Mouse (Mus musculus): ENCODE results near the gene Chrnd.

The Chrnd gene

DNA sequence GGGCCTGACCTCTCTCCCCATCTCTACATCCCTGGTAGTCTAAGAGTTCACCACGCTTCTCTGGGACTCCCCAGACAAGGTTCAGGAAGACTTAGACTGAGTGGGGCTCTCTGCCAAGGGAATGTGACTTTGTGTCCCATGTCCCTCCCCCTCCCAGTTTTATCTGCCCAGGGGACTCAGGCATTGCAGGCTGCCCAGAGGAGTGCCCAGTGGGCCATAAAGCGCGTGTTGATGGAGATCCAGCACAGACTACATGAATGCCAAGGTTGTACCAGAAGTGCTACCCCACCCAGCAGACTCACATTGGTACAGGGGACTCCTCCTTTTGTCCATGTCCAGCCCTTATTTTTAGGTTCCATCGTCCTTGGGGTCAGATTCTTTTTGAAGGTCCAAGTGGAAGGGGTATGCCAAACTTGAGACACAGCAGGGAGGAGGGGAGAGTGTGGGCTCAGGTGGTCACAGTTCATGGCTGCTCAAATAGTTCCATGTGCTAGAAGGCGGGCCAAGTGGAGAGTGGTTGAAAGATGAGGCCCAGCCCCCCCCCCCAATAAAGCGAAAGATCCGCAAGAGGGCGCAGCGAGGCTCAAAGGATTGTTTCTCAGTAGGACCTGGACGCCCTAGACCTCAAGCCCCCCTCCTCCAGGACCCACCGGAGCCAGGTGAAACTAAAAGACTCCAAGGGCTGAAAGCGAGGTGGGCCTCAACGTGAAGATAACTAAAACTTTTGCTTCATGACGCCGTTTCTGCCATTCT, 6.2 kb upstream of the Chrnd start:
- no peak for DNase-seq (ENCODE audit: low read depth in 1 of 2, low spot score in 2 of 2)

DNA sequence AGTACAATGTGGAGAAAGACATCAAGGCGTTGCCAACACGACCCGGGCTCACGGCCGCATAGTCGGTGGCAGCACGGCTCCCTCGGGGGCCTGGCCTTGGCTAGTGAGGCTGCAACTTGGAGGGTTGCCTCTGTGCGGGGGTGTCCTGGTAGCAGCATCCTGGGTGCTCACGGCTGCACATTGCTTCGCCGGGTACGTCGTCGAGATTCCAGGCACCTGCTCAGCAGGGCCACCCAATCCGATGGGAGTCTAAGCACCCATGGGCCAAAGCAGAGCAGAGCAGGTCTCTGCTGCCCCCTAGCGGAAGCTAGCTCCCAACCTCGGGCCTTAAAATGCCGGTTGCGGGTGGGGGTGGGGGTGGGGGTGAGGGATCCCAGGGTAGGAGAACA, 5.7 kb upstream of the Chrnd start:
- DNase-seq (ENCODE audit: low read depth in 1 of 2, low spot score in 2 of 2): peak in 1 of 2 experiments; percentile 44

DNA sequence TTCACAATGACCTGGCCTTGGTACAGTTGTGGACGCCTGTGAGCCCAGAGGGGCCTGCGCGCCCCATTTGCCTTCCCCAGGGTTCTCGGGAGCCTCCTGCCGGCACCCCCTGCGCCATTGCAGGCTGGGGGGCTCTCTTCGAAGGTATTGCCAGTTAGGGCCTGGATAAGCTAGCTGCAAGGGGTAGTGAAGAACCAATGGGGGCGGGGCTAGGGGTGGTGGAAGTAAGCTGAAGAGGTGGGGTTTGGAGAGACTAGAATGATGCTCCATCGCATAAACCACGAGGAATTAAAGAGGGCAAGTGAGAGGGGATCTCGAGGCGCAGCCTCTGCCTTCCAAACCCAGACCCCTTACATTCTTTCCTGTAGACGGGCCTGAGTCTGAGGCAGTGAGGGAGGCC, 4.9 kb upstream of the Chrnd start:
- DNase-seq (ENCODE audit: low read depth in 1 of 2, low spot score in 2 of 2): no peak

DNA sequence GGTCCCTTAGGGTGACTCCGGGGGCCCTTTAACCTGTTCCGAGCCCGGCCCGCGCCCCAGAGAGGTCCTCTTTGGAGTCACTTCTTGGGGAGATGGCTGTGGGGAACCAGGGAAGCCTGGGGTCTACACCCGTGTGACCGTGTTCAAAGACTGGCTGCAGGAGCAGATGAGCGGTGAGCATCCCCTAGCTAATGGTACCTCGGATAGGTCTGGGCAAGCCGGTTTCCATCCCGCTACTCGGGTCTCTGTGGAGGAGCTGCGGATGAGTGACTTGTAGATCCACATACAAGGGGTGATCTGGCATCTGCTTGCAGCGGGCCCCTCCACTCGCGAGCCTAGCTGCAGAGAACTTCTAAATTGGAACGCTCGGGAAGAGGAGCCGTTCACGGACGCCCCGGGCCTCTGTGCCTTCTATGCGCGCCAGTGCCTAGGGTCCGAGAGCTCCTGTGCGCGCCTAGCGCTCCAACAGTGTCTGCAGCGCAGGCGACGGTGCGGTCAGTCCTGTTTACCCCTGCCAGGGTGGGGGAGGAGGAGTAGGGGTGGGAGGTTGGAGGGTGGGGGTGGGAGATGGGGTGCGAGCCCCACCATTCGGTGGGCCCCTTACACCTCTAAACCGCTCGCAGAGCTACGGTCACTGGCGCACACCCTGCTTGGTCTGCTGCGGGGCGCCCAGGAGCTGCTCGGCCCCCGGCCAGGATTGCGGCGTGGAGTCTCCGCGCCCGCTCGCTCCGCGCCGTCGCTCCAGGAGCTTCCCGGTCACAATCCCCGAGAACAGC, 4.0 kb upstream of the Chrnd start:
- no peak for DNase-seq (ENCODE audit: low read depth in 1 of 2, low spot score in 2 of 2)

DNA sequence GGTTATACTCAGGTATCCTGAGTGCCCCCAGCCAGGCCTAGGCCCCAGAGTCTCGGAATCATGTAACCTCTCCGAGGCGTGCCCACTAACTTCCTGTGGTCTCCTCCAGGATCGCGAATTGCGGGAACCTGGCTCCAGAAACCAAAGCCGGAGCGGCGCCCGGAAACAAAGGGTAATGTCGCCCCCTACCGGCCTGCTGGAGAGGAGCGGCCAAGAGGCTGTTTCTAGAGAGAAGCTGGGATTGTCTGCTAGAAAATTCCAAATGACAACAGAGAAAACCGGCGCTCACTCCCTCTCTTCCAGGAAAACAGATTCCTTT, 3.4 kb upstream of the Chrnd start:
- peak in 1 of 2 experiments; percentile 31 for DNase-seq (ENCODE audit: low read depth in 1 of 2, low spot score in 2 of 2)

DNA sequence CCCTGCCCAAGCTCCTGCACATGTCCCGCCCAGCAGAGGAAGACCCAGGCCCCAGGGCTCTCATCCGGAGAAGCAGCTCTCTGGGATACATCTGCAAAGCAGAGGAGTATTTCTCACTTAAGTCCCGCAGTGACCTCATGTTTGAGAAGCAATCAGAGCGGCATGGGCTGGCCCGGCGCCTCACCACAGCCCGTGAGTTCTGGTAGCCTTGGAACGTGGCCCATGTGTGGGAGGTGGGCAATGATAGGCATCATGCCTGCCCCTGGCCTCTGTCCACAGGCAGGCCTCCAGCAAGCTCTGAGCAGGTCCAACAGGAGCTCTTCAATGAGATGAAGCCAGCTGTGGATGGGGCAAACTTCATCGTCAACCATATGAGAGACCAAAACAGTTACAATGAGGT, 6.9 kb downstream of the Chrnd start:
- DNase-seq (ENCODE audit: low read depth in 1 of 2, low spot score in 2 of 2): no peak

DNA sequence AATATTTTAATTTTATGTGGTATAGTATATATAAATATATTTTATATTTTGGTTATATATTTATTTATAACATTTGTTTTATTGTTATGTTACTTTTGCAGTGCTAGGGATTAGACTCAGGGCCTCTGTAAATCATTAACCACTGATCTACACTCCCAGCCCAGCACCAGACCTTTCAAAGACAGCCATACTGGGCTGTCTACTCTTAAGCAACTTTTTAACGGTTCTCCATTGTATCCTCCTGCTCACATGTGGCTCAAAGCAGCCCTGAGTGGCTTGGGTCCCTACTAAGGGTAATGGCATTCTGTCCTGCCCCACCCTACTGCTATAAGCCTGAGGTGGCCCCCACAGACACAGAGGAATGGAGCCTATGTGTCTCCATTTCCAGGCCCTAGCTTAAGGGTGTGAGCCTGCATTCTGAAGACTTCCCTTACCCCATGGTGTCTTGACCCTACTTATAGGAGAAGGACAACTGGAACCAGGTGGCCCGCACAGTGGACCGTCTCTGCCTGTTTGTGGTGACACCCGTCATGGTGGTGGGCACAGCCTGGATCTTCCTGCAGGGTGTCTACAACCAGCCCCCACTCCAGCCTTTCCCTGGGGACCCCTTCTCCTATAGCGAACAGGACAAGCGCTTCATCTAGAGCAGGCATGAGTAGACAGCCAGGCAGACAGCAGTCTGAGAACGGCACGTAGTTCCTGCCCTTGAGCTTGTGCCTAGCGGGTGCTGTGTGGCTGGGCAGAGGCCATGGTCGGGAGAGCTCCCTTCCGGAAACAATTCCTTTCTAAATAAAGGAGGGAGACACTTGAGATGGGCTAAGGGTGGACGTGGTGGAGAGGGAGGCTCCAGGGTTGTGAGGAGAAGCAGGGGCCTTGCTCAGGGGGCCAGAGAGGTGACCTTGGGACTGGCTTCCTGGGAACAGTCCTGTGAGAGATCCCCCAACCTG, 8.0 kb downstream of the Chrnd start:
- no peak for DNase-seq (ENCODE audit: low read depth in 1 of 2, low spot score in 2 of 2)

DNA sequence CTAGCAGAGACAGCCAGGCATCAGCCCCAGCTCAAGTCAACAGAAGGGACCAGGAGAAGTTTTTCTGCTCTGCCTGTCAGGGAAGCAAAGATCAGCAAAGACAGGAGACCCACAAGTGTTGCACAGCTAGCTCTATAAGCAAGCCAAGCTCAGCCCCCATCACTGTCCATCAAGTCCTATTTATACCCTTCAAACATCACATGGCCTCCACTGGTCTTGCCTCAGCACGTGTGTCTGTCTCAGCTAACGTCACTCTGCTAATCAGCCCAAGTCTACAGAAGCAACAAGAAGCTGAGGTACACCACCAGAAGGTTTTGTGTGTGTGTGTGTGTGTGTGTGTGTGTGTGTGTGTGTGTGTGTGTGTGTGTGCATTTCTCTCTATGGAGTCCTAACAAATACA, 10.4 kb downstream of the Chrnd start:
- DNase-seq (ENCODE audit: low read depth in 1 of 2, low spot score in 2 of 2): no peak

DNA sequence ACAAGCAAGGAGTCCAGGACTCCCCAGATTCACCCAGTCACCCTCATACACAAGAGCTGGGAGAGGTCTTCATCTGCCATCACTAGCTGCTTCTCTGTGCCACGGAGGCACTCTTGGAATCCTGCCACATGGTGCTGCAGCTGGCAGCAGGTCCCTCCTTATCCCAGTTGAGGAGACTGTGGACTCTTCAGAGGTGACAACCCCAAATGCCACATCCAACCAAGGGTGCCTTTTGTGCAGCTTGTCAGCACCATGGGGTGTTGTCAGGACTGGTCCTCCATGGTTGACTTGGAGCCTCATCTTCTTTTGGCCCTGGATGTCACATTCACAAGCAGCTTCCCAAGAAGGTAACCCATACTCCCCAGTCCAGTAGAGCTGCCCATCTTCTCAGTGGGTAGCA, 11.4 kb downstream of the Chrnd start:
- no peak for DNase-seq (ENCODE audit: low read depth in 1 of 2, low spot score in 2 of 2)

DNA sequence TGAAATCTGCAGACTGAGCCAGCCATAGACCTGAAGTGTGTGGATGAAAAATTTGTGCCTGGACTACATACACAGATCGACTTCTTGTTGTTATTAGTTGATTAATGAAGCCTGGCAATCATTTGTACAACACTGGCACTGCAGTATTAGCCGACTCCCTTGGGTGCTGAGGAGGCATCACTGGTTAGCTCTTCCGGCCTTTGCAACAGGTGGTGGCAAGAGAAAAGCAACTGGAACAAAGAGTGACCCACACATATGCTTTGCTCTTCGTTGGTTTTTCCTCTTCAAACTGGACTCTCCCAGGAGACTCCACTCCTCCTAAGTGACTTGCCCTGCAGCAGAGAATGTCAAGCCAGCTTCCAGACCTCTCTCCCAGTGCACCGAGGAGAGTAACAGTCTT, 13.4 kb downstream of the Chrnd start:
- DNase-seq (ENCODE audit: low read depth in 1 of 2, low spot score in 2 of 2): no peak

DNA sequence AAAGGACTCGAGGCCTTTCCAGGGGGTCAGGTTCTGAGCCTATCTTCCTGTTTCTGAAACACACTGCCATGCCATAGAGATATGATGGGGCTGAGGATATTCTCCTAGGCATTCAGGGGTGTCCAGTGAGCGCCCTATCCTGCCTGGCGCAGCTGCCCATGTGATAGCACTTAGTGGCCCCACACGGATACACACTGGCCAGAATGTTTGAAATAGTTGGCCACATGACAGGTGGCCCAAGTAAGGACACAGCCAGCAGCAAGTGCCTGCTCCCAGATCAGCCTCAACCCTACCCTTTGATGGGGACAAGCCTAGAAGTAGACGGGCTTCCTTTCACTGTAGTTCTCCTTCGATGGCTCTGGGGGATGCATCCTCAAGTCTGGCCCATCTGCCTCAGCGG, 14.1 kb downstream of the Chrnd start, which contains the start of gene Chrng:
Chrng (plus strand) TSS at position 193 of the 400 bp plus-strand sequence.
- DNase-seq (ENCODE audit: low read depth in 1 of 2, low spot score in 2 of 2): no peak

DNA sequence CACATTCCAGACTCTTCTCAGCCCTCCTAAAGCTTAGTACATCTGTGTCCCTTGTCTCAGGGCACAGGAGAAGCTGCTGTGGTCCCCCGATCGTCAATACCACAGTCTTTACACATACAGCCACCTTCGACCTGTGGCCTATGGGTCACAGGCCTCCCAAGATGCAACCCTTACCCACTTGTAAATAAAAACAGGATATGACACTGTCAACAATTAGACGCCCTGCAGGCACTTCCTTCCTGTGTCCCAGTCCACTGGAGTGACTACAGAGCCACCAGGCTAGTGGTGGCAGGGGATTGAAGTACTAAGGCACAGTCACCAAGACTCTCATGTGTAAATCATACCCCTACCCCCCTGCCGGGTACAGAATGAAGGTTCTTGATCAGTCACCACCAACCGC, 14.6 kb downstream of the Chrnd start:
- DNase-seq (ENCODE audit: low read depth in 1 of 2, low spot score in 2 of 2): no peak

DNA sequence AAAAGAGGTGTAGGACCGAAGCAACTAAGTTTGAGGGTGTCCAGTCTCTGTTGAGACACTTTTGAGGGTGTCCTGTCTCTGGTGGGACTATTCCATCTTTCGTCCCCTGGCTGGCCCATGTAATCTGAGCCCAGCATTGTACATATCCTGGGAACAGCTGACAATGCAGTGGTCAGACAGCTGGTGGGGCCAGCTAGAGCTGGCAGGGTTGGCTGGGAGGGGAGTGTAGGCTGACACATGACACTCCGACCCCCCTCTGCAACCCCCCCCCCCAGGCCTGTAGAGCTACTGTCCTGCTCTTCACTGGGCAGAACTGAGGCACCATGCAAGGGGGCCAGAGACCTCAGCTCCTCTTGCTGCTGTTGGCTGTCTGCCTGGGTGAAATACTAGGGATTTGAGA, 15.1 kb downstream of the Chrnd start:
- no peak for DNase-seq (ENCODE audit: low read depth in 1 of 2, low spot score in 2 of 2)

DNA sequence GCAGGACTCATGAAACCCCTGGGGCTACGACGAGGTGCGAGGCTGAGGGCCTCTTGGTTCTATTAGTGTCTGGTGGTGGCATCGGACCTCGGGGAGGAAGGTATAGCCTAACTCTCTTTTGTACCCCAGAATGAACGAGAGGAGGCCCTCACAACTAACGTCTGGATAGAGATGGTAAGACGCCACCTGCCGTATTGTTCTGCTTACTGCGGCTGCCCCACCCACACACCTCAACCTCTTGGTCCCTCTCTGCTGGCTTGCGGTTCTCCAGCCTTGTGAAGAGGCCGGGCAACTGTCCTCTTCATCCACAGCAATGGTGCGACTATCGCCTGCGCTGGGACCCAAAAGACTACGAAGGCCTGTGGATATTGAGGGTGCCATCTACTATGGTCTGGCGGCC, 15.9 kb downstream of the Chrnd start:
- no peak for DNase-seq (ENCODE audit: low read depth in 1 of 2, low spot score in 2 of 2)

DNA sequence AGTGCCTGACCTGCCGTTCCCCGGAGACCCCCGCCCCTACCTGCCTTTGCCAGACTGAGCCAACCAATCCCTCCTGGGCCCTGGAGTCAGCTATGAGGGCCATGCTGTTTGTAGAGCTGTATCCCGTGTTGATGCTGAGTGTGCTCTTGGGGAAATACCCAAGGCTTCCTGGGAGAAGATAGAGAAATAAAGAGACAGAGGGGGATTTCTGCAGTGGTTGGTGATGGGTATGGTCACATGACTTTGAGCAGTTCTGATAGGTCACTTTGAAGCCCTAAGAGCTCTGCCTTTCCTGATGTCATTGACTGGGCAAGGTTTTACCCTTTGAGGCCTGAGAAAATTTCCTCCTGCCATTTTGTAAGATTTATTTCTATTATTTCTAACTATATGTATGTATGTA, 21.0 kb downstream of the Chrnd start:
- no peak for DNase-seq (ENCODE audit: low read depth in 1 of 2, low spot score in 2 of 2)

DNA sequence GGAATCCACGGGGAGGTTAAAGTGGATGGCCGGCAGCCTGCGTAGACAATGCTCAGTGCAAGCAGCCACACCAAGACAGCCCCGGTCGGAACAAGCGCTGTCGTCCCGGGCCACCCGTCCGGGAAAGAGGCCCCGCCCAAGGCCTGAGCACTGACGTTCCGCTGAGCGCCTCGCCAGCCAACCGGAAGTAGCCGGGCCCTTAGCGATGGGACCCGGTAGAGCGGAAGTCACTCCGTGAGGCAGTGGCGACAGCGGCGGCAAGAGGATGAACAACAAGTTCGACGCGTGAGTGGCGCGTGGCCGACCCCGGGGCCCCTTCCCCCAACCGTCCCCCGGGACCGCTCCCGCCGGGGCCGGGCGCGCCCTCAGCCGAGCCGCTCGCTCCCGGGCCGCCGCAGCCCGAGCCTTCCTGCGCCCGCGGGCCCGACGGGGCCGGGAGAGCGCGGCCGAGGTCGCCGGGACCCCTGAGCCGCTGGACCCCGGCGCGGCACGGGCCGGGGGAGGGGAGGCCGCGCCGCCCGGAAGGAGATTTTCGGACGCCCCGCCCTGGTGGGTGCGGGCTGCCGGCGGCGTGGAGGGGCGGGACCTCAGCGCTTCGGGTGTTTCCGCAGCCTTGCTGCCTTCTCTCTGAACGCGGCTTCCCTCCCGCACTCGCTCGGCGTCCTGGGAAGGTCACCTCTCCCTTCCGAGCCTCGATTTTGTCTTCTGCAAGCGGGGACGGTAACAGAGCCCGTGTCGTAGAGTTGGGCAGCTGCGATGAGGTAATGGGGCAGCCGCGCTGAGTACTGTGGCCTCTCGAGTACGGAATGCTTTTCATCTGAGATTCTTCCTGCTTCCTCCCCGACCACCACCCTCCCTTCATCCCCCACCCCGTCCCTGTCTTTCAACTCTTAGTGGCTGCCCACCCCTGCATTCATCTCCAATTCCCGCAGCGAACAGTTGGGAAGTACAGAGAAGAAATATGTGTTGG, 23.6 kb downstream of the Chrnd start, which contains the start of gene Eif4e2:
Eif4e2 (plus strand) TSS at position 180 of the 970 bp plus-strand sequence.
- peak; percentile 84 to 89 for DNase-seq (ENCODE audit: low read depth in 1 of 2, low spot score in 2 of 2)

DNA sequence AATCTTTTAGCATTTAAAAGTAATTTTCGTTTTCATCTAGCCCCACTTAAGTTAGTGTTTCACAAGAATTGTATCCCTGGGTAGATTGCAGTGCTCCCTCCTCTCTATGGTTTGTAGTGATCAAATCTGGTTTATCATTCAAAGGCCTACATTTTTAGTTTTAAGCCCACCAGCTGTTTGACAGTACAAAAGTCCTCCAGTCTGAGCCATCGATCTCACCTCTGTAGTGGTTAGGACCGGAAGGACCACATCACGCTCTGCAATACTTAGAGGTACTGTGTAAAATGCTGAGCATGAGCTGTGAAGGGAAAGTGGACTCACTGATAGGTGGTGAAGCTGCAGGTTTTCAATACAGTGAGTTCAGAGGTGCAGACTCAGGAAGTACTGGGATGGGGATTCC, 24.3 kb downstream of the Chrnd start:
- no peak for DNase-seq (ENCODE audit: low read depth in 1 of 2, low spot score in 2 of 2)

DNA sequence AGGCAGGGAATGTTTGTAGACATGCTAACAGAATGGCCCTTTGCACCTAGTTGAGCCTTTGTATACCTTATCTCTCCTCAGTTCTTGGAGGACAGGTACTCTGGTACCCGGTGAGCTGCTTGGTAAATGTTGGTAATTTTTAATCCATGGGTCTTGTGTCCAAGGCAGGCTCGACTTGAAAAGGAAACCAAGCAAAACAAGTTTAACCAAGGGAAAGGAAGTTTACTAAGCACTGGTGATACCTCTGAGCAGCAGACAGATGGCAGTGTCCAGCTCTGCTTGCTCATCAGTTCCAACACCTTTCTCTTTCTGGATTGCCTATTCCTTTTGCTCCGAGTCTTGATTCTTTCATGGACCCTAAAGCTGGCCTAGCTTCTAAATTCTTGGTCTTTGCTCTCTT, 27.5 kb downstream of the Chrnd start:
- no peak for DNase-seq (ENCODE audit: low read depth in 1 of 2, low spot score in 2 of 2)

DNA sequence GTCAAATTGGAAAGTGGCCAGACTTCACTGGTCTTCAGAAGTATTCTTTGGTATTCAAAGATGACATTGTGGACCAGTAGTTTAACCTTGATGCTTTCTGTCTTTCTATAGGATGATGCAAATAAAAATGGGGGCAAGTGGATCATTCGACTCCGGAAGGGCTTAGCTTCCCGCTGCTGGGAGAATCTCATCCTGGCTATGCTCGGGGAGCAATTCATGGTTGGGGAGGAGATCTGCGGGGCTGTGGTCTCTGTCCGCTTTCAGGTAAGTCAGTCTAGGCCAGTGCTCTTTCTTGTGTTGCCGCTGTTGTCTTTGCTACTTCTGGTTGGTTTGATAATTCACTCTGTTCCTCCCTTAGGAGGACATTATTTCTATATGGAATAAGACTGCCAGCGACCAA, 35.3 kb downstream of the Chrnd start:
- no peak for DNase-seq (ENCODE audit: low read depth in 1 of 2, low spot score in 2 of 2)

DNA sequence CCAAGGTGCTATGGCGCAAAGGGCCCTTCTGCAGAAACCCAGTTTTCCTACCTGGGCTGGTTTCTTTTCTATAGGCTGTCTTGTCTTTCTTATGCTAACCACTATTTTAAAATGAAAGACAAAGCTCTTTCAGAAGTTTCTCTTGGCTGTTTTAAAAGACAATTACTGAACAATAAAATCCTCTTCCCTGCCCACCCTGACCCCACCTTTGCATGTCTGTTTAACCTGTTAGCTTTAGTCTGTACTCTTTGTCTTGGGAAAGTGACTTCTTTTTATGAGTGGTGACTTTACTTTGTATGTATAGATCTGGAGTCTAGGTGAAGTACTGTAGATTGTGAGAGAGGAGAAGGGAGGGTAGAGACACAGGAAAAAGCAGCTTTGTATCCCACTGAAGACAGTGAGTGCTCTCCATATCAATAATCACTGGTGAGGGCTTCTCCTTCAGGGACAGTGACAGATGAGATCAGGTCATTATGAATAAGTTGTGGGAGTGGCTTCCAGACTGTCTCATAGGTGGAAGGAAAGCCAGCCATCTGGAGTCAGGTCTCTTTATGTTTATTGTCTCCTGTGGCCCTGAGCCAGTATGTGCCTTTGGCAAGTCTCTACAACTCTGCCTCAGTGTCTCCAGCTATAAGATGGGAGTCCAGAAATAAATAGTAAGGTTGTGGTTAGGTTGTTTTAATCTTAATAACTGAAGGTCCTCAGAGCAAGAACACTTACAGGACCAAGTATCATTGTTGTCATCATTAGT, 36.2 kb downstream of the Chrnd start:
- no peak for DNase-seq (ENCODE audit: low read depth in 1 of 2, low spot score in 2 of 2)
